Mouse (Mus musculus): ENCODE data around the gene Mlf1. TPM values are rescaled to one million over a fixed set of nuclear protein-coding genes. Genes with fewer than 3 reads are reported as not detected.

Gene Mlf1
- polyA plus RNA-seq, 1 experiment from 2014 or later, result 18.8 TPM

Other genes starting within 250 kb of the Mlf1 start
- not detected in 2 replicates for gene Gm17402, start 1.1 kb downstream of the Mlf1 start, polyA plus RNA-seq (2015; fragmentation: Nextera tagmentation; extraction: Ambion mirVana)
- gene Gfm1, start 56.0 kb downstream of the Mlf1 start, polyA plus RNA-seq (2015; fragmentation: Nextera tagmentation; extraction: Ambion mirVana), result 35.5 and 41.5 TPM in 2 replicates
- gene Lxn, start 89.8 kb downstream of the Mlf1 start, polyA plus RNA-seq (2015; fragmentation: Nextera tagmentation; extraction: Ambion mirVana), result 122 and 128 TPM in 2 replicates
- 9.8 and 14.1 TPM in 2 replicates for gene Rarres1, start 141.4 kb downstream of the Mlf1 start, polyA plus RNA-seq (2015; fragmentation: Nextera tagmentation; extraction: Ambion mirVana)
- 57.4 and 58.5 TPM in 2 replicates for gene Mfsd1, start 208.6 kb downstream of the Mlf1 start, polyA plus RNA-seq (2015; fragmentation: Nextera tagmentation; extraction: Ambion mirVana)

Data from limb, embryonic 15.5 days (tissue).